Mouse (Mus musculus) midbrain, embryonic 14.5 days (tissue): ENCODE measurements around the gene Ccdc24. TPM values are rescaled to one million over a fixed set of nuclear protein-coding genes. Genes with fewer than 3 reads are reported as not detected.

ENCODE experiments used
- ATAC-seq: fragments of 200-750 bp; cut with Nextera tagmentation; 2 replicates; pipeline ENCODE4 v1.8.0; 2017; ENCODE audit warnings: moderate number of reproducible peaks, moderate library complexity; ENCODE audit not compliant: low FRiP score, low TSS enrichment
- DNase-seq: peaks from one replicate; pipeline ENCODE4 v3.0.0-alpha.2; 2015
- H3K27ac ChIP-seq: fragments of 300-500 bp; sonication (generic); replicated peaks from 2 replicates; pipeline ENCODE4 v1.5.1; 2014; ENCODE audit warnings: mild to moderate bottlenecking, low read depth, low read length, moderate library complexity
- H3K27me3 ChIP-seq: fragments of 300-500 bp; sonication (generic); 2 replicates; pipeline ENCODE4 v1.6.1; 2014; ENCODE audit warnings: low read length, control low read depth, mixed read lengths; ENCODE audit not compliant: control insufficient read depth, insufficient read depth
- H3K36me3 ChIP-seq: fragments of 300-500 bp; sonication (generic); 2 replicates; pipeline ENCODE4 v1.6.1; 2014; ENCODE audit warnings: low read length, control low read depth; ENCODE audit not compliant: control insufficient read depth, insufficient read depth
- H3K4me1 ChIP-seq: fragments of 300-500 bp; sonication (generic); 2 replicates; pipeline ENCODE4 v1.6.1; 2014; ENCODE audit warnings: mild to moderate bottlenecking, antibody characterized with exemption, low read length, control low read depth; ENCODE audit not compliant: control insufficient read depth, insufficient read depth
- H3K4me2 ChIP-seq: fragments of 300-500 bp; sonication (generic); 2 replicates; pipeline ENCODE4 v1.6.1; 2014; ENCODE audit warnings: mild to moderate bottlenecking, low read length, moderate library complexity
- H3K4me3 ChIP-seq: fragments of 300-500 bp; sonication (generic); replicated peaks from 2 replicates; pipeline ENCODE4 v1.5.1; 2014; ENCODE audit warnings: low read depth, low read length
- H3K9ac ChIP-seq: fragments of 300-500 bp; sonication (generic); replicated peaks from 2 replicates; pipeline ENCODE4 v1.6.1; 2014; ENCODE audit warnings: mild to moderate bottlenecking, low read length, moderate library complexity
- H3K9me3 ChIP-seq: fragments of 300-500 bp; sonication (generic); 2 replicates; pipeline ENCODE4 v1.6.1; 2016; ENCODE audit warnings: low read length, control low read depth, mixed read lengths; ENCODE audit not compliant: control insufficient read depth
- WGBS: fragments of 180-500 bp; shearing (Covaris S2); extraction: QIAGEN DNeasy Blood & Tissue Kit; methylation state at CpG from one replicate; pipeline ENCODE4 v1.1.7; 2014; 5-methylcytosine and 5-hydroxymethylcytosine counted together
- polyA plus RNA-seq: library from polyadenylated mRNA; unstranded; fragments of >200 nt; fragmentation: Nextera tagmentation; extraction: Ambion mirVana; gene quantifications from 2 replicates; pipeline ENCODE4 v1.2.1, GENCODE M21; 2014

Ccdc24 gene
- polyA plus RNA-seq, 1 experiment from 2014 or later: 3.0 TPM

GRCm38 (mm10) chr4:117904094-117904493 lies 31.7 kb upstream of the Ccdc24 start:
- WGBS: 80% methylated on average over 10 of the region's 10 CpGs
- H3K9me3 ChIP-seq: no peaks in the 10 kb centered on the region
- H3K27me3 ChIP-seq: no peaks in the 10 kb centered on the region
- no peak overlapping the region for H3K27ac ChIP-seq
- ATAC-seq (no peak), DNase-seq (no peak)
- no peak overlapping the region for H3K9ac ChIP-seq
- no peak overlapping the region for H3K4me3 ChIP-seq
- H3K4me2 ChIP-seq: no peak overlapping the region
- peaks cover 14% of the 10 kb centered on the region for H3K4me1 ChIP-seq
- peaks cover 75% of the 10 kb centered on the region for H3K36me3 ChIP-seq

- H3K27me3 ChIP-seq: no peaks in the 10 kb centered on the region
- WGBS: 91% methylated on average over 3 of the region's 3 CpGs
- ATAC-seq (no peak), DNase-seq (no peak)
- no peak overlapping the region for H3K4me2 ChIP-seq
- no peaks in the 10 kb centered on the region for H3K4me1 ChIP-seq
- H3K9me3 ChIP-seq: no peaks in the 10 kb centered on the region
- H3K9ac ChIP-seq: no peak overlapping the region
- H3K27ac ChIP-seq: no peak overlapping the region
- peaks cover 93% of the 10 kb centered on the region for H3K36me3 ChIP-seq
- no peak overlapping the region for H3K4me3 ChIP-seq
Measured at GRCm38 (mm10) chr4:117898111-117898510, 25.8 kb upstream of the Ccdc24 start.

DNA sequence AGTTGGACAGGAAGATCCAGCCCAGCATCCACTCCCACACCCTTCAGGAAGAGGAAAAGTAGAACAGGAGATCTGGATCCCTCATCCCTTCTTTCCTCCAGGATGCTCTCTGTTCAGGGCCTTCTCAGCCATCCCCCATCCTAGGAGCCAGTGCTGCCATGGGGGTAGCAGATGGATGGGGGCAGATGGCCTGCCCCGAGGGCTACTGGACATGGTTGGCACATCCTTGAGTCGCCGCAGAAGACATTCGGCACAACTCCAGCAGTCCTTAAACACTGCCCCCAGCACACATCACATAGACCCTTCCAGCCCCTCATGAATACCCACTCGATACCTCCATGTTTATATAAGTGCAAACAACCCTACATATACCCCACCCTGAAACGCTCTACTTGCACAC lies 23.7 kb upstream of the Ccdc24 start:
- H3K9ac ChIP-seq: no peak overlapping the region
- 97% methylated on average over 6 of the region's 6 CpGs for WGBS
- no peak overlapping the region for H3K27ac ChIP-seq
- H3K9me3 ChIP-seq: no peaks in the 10 kb centered on the region
- DNase-seq (no peak), ATAC-seq (no peak)
- H3K36me3 ChIP-seq: peaks cover 72% of the 10 kb centered on the region
- no peak overlapping the region for H3K4me2 ChIP-seq
- H3K4me3 ChIP-seq: no peak overlapping the region
- H3K27me3 ChIP-seq: no peaks in the 10 kb centered on the region
- 0 out of 2 replicates have a peak, but pooled peaks cover 3% of the 10 kb centered on the region for H3K4me1 ChIP-seq

DNA sequence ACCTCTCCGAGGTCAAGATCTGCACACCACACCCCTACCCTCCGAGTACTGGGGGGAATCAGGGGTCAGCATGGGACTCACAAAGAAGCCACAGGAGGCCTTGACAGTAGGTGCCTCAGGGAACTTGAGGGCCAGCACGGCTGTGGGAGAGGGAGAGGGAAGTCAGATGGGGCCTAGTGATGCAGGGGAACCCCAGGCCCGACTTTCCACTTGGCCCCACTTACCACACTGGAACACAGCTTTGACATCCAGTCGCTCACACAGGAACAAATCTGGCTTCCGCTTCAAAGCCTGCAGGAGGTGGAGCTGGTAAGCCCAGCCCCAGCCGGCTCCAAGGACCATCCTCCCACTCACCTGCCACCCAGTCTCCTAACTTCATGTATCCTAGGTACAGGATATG lies 23.0 kb upstream of the Ccdc24 start:
- Histone ChIP-seq H3K4me3 (no peak overlapping the region), H3K27ac (no peak overlapping the region), H3K4me2 (no peak overlapping the region), H3K4me1 (0 out of 2 replicates have a peak, but pooled peaks cover 3% of the 10 kb centered on the region), H3K36me3 (peaks cover 67% of the 10 kb centered on the region), H3K27me3 (no peaks in the 10 kb centered on the region), H3K9ac (no peak overlapping the region), H3K9me3 (no peaks in the 10 kb centered on the region)
- no peak for DNase-seq
- WGBS: 84% methylated on average over 7 of the region's 7 CpGs
- ATAC-seq: no peak

DNA sequence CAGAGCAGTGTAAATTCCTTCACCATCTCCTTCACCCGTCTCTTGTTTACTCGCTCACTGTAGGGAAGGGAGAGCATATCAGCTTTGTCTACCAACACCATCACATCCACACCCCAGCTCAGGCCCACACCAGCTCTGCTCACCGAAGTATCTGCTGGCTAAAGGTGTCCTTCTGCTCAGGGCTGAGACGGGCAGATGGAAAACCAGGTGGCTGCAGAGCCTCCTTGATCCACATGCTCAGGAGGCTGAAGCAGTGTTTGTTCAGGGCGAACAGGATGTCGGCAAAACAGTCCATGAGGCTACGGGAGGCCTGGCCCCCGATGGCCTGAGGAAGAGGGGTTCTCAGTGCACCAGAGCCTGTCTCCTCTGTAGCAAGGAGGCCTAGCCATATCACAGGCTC lies 22.2 kb upstream of the Ccdc24 start:
- Histone ChIP-seq H3K9ac (no peak overlapping the region), H3K4me1 (0 out of 2 replicates have a peak, but pooled peaks cover 3% of the 10 kb centered on the region), H3K9me3 (no peaks in the 10 kb centered on the region), H3K27me3 (no peaks in the 10 kb centered on the region), H3K4me2 (no peak overlapping the region), H3K36me3 (peaks cover 66% of the 10 kb centered on the region), H3K4me3 (no peak overlapping the region), H3K27ac (no peak overlapping the region)
- 94% methylated on average over 8 of the region's 8 CpGs for WGBS
- ATAC-seq (no peak), DNase-seq (no peak)

- no peak for ATAC-seq
- H3K9me3 ChIP-seq: no peaks in the 10 kb centered on the region
- no peaks in the 10 kb centered on the region for H3K27me3 ChIP-seq
- 35% methylated on average over 9 of the region's 9 CpGs for WGBS
- no peak overlapping the region for H3K4me2 ChIP-seq
- H3K9ac ChIP-seq: no peak overlapping the region
- 0 out of 2 replicates have a peak, but pooled peaks cover 3% of the 10 kb centered on the region for H3K4me1 ChIP-seq
- no peak overlapping the region for H3K27ac ChIP-seq
- no peak overlapping the region for H3K4me3 ChIP-seq
- peaks cover 63% of the 10 kb centered on the region for H3K36me3 ChIP-seq
- no peak for DNase-seq
Measured at GRCm38 (mm10) chr4:117893376-117893775, 21.0 kb upstream of the Ccdc24 start.

DNA sequence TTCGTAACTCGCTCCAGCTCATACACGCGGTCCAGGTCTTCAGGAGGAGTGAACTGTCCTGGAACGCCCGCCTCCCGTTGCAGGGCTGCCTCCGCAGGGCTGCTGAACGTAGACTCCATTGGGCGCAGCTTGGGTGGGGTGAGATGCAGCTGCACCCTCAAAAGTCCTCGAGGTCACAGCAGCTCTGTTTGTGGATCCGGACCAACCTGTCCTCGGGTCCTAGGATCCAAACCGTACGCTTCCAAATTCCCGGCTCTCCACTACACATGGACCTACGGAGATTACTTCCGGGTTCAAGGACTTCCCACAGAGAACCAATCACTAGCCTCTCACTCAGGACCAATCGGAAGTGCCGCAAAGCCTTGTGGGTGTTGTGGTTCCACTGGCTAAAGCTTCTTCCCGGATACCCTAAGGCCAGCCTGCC lies 19.4 kb upstream of the Ccdc24 start, which contains the start of gene Dph2:
TSS of gene Dph2 (minus strand) at position 295 of the 424 bp plus-strand sequence.
- peaks cover 48% of the 10 kb centered on the region for H3K36me3 ChIP-seq
- no peak within 1 kb of the TSS for H3K27ac ChIP-seq
- peak within 1 kb of the TSS; percentile 89 for H3K4me2 ChIP-seq
- H3K9ac ChIP-seq: peak within 1 kb of the TSS; percentile 34; the same call in 1 of the 2 replicates
- ATAC-seq (peak; percentile 85), DNase-seq (peak; percentile 95)
- WGBS: under 1% methylated on average over 21 of the region's 21 CpGs
- peaks cover 6% of the 10 kb centered on the region; the same call in 1 of the 2 replicates for H3K4me1 ChIP-seq
- H3K27me3 ChIP-seq: no peaks in the 10 kb centered on the region
- no peaks in the 10 kb centered on the region for H3K9me3 ChIP-seq
- peak within 1 kb of the TSS; percentile 67 for H3K4me3 ChIP-seq

DNA sequence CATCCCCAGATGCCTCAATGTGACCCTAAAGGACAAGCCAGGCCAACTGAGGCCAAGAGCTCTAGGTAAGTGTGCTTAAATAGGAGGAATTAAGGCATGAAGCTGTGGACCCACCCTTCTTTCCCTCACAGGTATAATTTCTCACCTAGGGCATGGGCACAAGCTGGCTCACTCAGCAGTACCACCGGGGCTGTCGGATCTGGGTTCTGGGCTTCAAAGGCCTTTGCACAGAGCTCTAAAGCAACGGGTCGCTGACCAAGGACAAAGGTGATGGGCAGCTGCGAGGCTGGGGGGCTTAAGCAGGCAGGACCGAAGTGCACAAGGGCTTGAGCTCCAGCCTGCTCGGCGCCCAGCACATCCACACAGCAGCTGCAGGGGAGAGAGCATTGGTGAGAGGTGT lies 18.4 kb upstream of the Ccdc24 start:
- H3K9ac ChIP-seq: no peak overlapping the region
- ATAC-seq: no peak
- WGBS: 35% methylated on average over 8 of the region's 8 CpGs
- H3K4me3 ChIP-seq: peak overlapping the region; percentile 67; the same call in 1 of the 2 replicates
- peaks cover 14% of the 10 kb centered on the region; the same call in 1 of the 2 replicates for H3K4me1 ChIP-seq
- no peak for DNase-seq
- peak overlapping the region; percentile 89 for H3K4me2 ChIP-seq
- H3K27me3 ChIP-seq: no peaks in the 10 kb centered on the region
- no peak overlapping the region for H3K27ac ChIP-seq
- H3K9me3 ChIP-seq: no peaks in the 10 kb centered on the region
- H3K36me3 ChIP-seq: peaks cover 40% of the 10 kb centered on the region

- H3K4me2 ChIP-seq: no peak overlapping the region
- no peaks in the 10 kb centered on the region for H3K9me3 ChIP-seq
- no peak overlapping the region for H3K9ac ChIP-seq
- H3K27me3 ChIP-seq: no peaks in the 10 kb centered on the region
- no peak overlapping the region for H3K4me3 ChIP-seq
- DNase-seq (no peak), ATAC-seq (no peak)
- peaks cover 40% of the 10 kb centered on the region for H3K36me3 ChIP-seq
- H3K27ac ChIP-seq: no peak overlapping the region
- WGBS: 92% methylated on average over 14 of the region's 14 CpGs
- H3K4me1 ChIP-seq: peaks cover 14% of the 10 kb centered on the region; the same call in 1 of the 2 replicates
Measured at GRCm38 (mm10) chr4:117890031-117890430, 17.7 kb upstream of the Ccdc24 start.
